Mouse (Mus musculus) cerebellum, adult 2 months (tissue): Measurements from ENCODE around the gene Pigt.

Source experiments
- CTCF ChIP-seq: fragments of 200-500 bp; IDR thresholded peaks from 2 replicates; pipeline ENCODE4 v1.5.1; 2011; ENCODE audit warnings: low read depth, mild to moderate bottlenecking, control low read depth, low read length, moderate library complexity, borderline replicate concordance; ENCODE audit not compliant: insufficient read depth
- POLR2A ChIP-seq: fragments of 200-500 bp; IDR thresholded peaks from 2 replicates; pipeline ENCODE4 v1.6.1; 2011; ENCODE audit warnings: low read length, control low read depth, borderline replicate concordance; ENCODE audit not compliant: insufficient read depth

DNA sequence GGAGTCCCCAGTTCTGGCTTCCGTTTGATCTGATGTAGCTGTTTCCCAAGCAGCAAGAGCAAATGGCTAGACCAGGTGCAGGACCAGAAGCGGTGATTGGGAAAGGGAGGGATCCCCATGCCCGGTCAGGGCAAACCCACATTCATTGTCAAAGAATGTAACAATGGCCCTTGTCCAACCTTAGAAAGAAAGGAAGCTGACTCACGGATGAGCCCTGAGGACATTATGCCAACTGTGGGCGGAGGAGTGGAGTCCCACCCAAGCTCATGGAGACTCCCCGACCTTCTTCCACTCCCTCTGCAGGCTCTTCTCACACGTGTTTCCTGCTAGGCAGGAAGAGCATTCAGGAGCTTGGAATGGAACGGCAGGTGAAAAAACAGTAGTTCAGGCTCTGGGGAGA, 16.1 kb downstream of the Pigt start:
- TF ChIP-seq CTCF (no peak), POLR2A (no peak)
